In genomic region chr9:119091581-119092310, GRCm38 (mm10) we compare ENCODE assay signal across 8 mouse cellular contexts. TPM values are rescaled to one million over a fixed set of nuclear protein-coding genes. Genes with fewer than 3 reads are reported as not detected.
DNase-seq lines count a peak whose midpoint lies in the region; ATAC-seq and TF ChIP-seq lines count a peak whose summit lies in the region.

No protein-coding gene starts in this region.

- 59% methylated on average over 12 of the region's 12 CpGs for WGBS in forebrain, embryonic 12.5 days
- 68% methylated on average over 12 of the region's 12 CpGs for WGBS in limb, embryonic 11.5 days

- peak overlapping the region; percentile 95 for H3K27ac ChIP-seq in gastrocnemius, adult 2 months
- H3K27ac ChIP-seq in forebrain, embryonic 12.5 days, result no peak overlapping the region
- no peak overlapping the region for H3K27ac ChIP-seq in limb, embryonic 11.5 days (replicated peaks; ENCODE audit: low read depth, low read length)

- H3K36me3 ChIP-seq in forebrain, embryonic 12.5 days (replicated peaks), result no peaks in the 10 kb centered on the region
- no peaks in the 10 kb centered on the region for H3K36me3 ChIP-seq in limb, embryonic 11.5 days (ENCODE audit: control insufficient read depth, insufficient read depth, low read length)

- H3K4me2 ChIP-seq in forebrain, embryonic 12.5 days, result peak overlapping the region; percentile 73
- peak overlapping the region; percentile 88 for H3K4me2 ChIP-seq in limb, embryonic 11.5 days (ENCODE audit: low read depth, severe bottlenecking)

- H3K4me1 ChIP-seq in forebrain, embryonic 12.5 days, result peaks cover 52% of the 10 kb centered on the region
- H3K4me1 ChIP-seq in limb, embryonic 11.5 days (ENCODE audit: control insufficient read depth, insufficient read depth, low read length), result peaks cover 16% of the 10 kb centered on the region

- peak overlapping the region; percentile 93 for H3K4me3 ChIP-seq in gastrocnemius, adult 2 months
- peak overlapping the region; percentile 48; the same call in 1 of the 2 replicates for H3K4me3 ChIP-seq in forebrain, embryonic 12.5 days (replicated peaks)
- no peak overlapping the region; the same call in 1 of the 2 replicates for H3K4me3 ChIP-seq in limb, embryonic 11.5 days (ENCODE audit: low read depth, low read length)

- no peak for ATAC-seq in forebrain, embryonic 12.5 days (ENCODE audit: low FRiP score)
- no peak for ATAC-seq in limb, embryonic 11.5 days (ENCODE audit: insufficient number of reproducible peaks, low FRiP score, low TSS enrichment, low read depth)
- no peak for ATAC-seq in megakaryocyte-erythroid progenitor cell, adult 5-6 weeks (replicated peaks; ENCODE audit: low FRiP score, low TSS enrichment, poor library complexity, severe bottlenecking)

- DNase-seq in gastrocnemius, adult 2 months, result peak; percentile 52
- no peak for DNase-seq in gastrocnemius, postnatal 4 days (ENCODE audit: low spot score in 2 of 2)
- DNase-seq in 3134 (ENCODE audit: extremely low read depth, insufficient read length, low spot score), result peak; percentile 78
- DNase-seq in limb, embryonic 11.5 days (ENCODE audit: low spot score), result no peak
- DNase-seq in T-cell, adult 2 months (ENCODE audit: low spot score), result no peak
- no peak for DNase-seq in adrenal gland, adult 2 months

- H3K9ac ChIP-seq in forebrain, embryonic 12.5 days, result no peak overlapping the region; the same call in 1 of the 2 replicates
- H3K9ac ChIP-seq in limb, embryonic 11.5 days (ENCODE audit: low read length), result 0 out of 2 replicates have a peak overlapping the region, but pooled peaks have one; percentile 4

- TF ChIP-seq CTCF in gastrocnemius, adult 2 months (IDR thresholded peaks at IDR 0.05), result no peak

- peaks cover 80% of the 10 kb centered on the region for H3K27me3 ChIP-seq in forebrain, embryonic 12.5 days
- H3K27me3 ChIP-seq in limb, embryonic 11.5 days (ENCODE audit: control insufficient read depth, insufficient read depth, low read length), result peaks cover 10% of the 10 kb centered on the region; the same call in 1 of the 2 replicates

- intact Hi-C loops in gastrocnemius, adult 2 months (cut with DNase I), result no loop called here

- no peaks in the 10 kb centered on the region for H3K9me3 ChIP-seq in forebrain, embryonic 12.5 days
- H3K9me3 ChIP-seq in limb, embryonic 11.5 days (ENCODE audit: control insufficient read depth, low read length), result no peaks in the 10 kb centered on the region

RNA-seq across cellular contexts. Expression of gene Plcd1, which starts 1.6 kb away (rescaled TPM):
- total RNA-seq in gastrocnemius, adult 2 months (2021), result 1 to 10 TPM; 7.6 to 9.6 TPM
- 10 to 100 TPM; 16.5 to 17.2 TPM for total RNA-seq in gastrocnemius, postnatal 4 days (2021)
- polyA plus RNA-seq in forebrain, embryonic 12.5 days (2016; fragmentation: Nextera tagmentation; extraction: Ambion mirVana), result 11.0 and 16.8 TPM in 2 replicates
- 18.8 and 22.0 TPM in 2 replicates for polyA plus RNA-seq in limb, embryonic 11.5 days (2014; fragmentation: Nextera tagmentation; extraction: Ambion mirVana)
- not detected in 2 replicates for total RNA-seq in megakaryocyte-erythroid progenitor cell, adult 5-6 weeks (2014; fragmentation: Nextera tagmentation)
- total RNA-seq in megakaryocyte-erythroid progenitor cell, adult 5-6 weeks (2017), result not detected in 2 replicates
- 10 to 100 TPM in 1 of 2 experiments, 1 to 10 TPM in 1; 4.8 to 20.7 TPM for total RNA-seq in adrenal gland, adult 2 months (2021)
- 16.6 and 17.5 TPM in 2 replicates for polyA plus RNA-seq in adrenal gland, adult 2 months (2012; rRNA removed)

RNA-seq across cellular contexts. Expression of gene Dlec1, which starts 10.5 kb away (rescaled TPM):
- not detected for total RNA-seq in gastrocnemius, adult 2 months (2021)
- total RNA-seq in gastrocnemius, postnatal 4 days (2021), result under 1 TPM; 0.12 to 0.13 TPM
- polyA plus RNA-seq in forebrain, embryonic 12.5 days (2016; fragmentation: Nextera tagmentation; extraction: Ambion mirVana), result 0.79 and 1.0 TPM in 2 replicates
- polyA plus RNA-seq in limb, embryonic 11.5 days (2014; fragmentation: Nextera tagmentation; extraction: Ambion mirVana), result 1.2 and 2.1 TPM in 2 replicates
- total RNA-seq in megakaryocyte-erythroid progenitor cell, adult 5-6 weeks (2014; fragmentation: Nextera tagmentation), result not detected in 2 replicates
- 0.65 TPM in 1 of 2 replicates, not detected in the other for total RNA-seq in megakaryocyte-erythroid progenitor cell, adult 5-6 weeks (2017)
- total RNA-seq in adrenal gland, adult 2 months (2021), result 1 to 10 TPM; 2.0 to 2.2 TPM
- 1.1 and 1.5 TPM in 2 replicates for polyA plus RNA-seq in adrenal gland, adult 2 months (2012; rRNA removed)

RNA-seq across cellular contexts. Expression of gene Vill, which starts 39.2 kb away (rescaled TPM):
- total RNA-seq in gastrocnemius, adult 2 months (2021), result under 1 TPM in 1 of 2 experiments, not detected in 1; 0.45 TPM
- 1 to 10 TPM in 1 of 2 experiments, under 1 TPM in 1; 0.86 to 1.7 TPM for total RNA-seq in gastrocnemius, postnatal 4 days (2021)
- 6.8 and 6.9 TPM in 2 replicates for polyA plus RNA-seq in forebrain, embryonic 12.5 days (2016; fragmentation: Nextera tagmentation; extraction: Ambion mirVana)
- polyA plus RNA-seq in limb, embryonic 11.5 days (2014; fragmentation: Nextera tagmentation; extraction: Ambion mirVana), result 26.0 and 26.5 TPM in 2 replicates
- 7.2 TPM in 1 of 2 replicates, not detected in the other for total RNA-seq in megakaryocyte-erythroid progenitor cell, adult 5-6 weeks (2014; fragmentation: Nextera tagmentation)
- total RNA-seq in megakaryocyte-erythroid progenitor cell, adult 5-6 weeks (2017), result 8.7 and 11.9 TPM in 2 replicates
- 1 to 10 TPM; 1.5 to 2.0 TPM for total RNA-seq in adrenal gland, adult 2 months (2021)
- 3.4 and 4.2 TPM in 2 replicates for polyA plus RNA-seq in adrenal gland, adult 2 months (2012; rRNA removed)

Comparison
In these comparisons a context has a peak if more than half of its experiments do, and no peak if none do; other contexts are left out.
1. DNase-seq: peak in gastrocnemius, adult 2 months (single experiment) and 3134 (single experiment); none in gastrocnemius, postnatal 4 days (0 of 2), limb, embryonic 11.5 days (single experiment), T-cell, adult 2 months (single experiment) and adrenal gland, adult 2 months (single experiment).
2. RNA of gene Plcd1, which starts 1.6 kb away (total RNA-seq): 4.8 to 20.7 TPM in adrenal gland, adult 2 months, 16.5 to 17.2 TPM in gastrocnemius, postnatal 4 days and 7.6 to 9.6 TPM in gastrocnemius, adult 2 months; not detected in megakaryocyte-erythroid progenitor cell, adult 5-6 weeks; every median in the first group is over 4 times any median in the second.